Mouse (Mus musculus): ENCODE data around the gene Clptm1l. TPM values are rescaled to one million over a fixed set of nuclear protein-coding genes. Genes with fewer than 3 reads are reported as not detected.

Clptm1l gene
- total RNA-seq, 2 experiments from 2014 or later: 121 to 131 TPM

DNA sequence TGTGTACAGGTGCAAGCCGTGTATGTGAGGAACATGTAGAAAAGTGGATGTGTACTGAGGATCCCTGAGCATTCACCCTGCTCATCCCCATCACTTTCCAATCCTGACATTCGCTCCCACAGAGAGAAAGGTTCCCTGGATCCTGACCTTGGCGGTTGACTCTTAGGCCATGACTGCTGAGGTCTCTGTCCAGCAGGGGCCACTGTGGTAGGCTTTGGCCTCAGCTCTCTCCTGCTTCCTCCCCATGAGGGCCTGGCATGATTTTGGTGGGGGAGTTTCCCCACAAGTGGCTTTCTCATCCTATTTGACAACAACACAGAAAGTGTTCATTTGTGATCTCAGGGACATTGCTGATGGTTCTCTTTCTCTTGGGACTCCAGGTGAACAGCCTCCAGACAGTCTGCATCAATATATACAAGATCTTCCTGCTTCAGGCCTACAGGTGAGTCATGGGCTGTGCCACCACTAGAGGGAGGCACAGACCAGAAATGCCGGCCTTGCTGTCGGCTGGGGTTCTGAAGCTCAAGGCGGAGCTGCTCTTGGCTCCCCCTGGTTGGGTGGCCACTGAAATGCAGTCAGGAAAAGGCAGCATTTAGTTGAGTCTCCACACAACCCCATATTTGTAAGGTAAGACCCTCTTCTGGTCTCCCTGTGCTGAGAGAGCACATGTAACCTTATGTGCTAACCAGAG lies 42.7 kb downstream of the Clptm1l start:
- DNase-seq (ENCODE audit: low spot score in 2 of 2): peak; percentile 71 to 79
- intact Hi-C loops (cut with DNase I): loop anchor here (2.0 to 5.0 kb wide), 3 partner anchors 46 to 261 kb away; no protein-coding TSS in a partner anchor

DNA sequence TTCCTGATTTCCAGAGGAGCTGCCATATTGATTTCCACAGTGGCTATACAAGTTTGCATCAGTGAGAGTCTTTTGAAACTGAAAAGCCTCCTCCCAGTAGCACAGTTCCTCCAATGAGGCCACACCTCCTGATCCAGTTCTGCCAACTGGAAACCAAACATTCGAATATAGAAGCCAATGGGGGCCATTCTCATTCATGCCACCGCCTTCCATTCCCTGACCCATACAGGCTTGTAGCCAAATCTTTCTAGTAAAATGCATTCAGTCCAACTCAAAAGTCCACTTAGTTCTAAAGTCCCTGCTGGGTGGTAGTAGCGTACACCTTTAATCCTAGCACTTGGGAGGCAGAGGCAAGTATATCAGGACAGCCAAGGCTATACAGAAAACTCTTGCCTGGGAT lies 49.5 kb downstream of the Clptm1l start:
- no peak for DNase-seq (ENCODE audit: low spot score in 2 of 2)
- intact Hi-C loops (cut with DNase I): no loop called here

DNA sequence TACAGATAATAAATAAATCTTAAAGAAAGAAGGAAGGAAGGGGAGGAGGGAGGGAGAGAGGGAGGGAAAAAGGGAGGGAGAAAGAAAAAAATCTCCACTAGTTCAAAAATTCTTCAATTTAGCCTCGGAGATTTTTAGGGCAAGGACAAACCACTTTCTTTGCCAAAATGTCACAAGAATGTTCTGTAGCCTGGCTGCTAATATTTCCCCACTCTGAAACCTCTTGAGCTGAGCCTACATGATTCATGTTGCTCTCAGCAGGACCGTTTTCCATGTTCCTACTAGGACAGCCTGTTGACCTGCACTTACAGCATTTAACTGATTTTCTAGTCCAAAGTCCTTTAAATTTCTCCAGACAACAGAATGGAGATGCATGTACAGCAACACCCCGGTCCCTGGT lies 51.2 kb downstream of the Clptm1l start:
- DNase-seq (ENCODE audit: low spot score in 2 of 2): no peak
- intact Hi-C loops (cut with DNase I): no loop called here

DNA sequence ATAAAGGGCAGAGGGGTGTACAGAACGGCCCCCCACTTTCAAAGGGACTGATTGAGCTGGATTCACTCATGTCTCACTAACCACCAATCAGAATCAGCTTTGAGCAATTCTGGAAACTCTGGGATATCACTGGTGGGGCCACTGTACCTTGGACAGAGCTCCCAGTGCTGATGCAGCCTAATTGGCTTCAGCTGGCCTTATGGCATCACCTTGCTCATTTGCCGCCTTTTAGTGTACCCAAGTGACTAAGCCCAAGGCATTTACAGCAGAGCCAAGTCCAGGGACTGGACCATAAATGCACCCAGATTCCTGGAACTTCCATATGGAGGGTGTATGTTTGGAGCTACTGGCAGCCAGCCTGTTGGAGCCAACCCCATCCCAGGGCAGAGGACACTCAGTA lies 55.1 kb downstream of the Clptm1l start:
- intact Hi-C loops (cut with DNase I): no loop called here
- no peak for DNase-seq (ENCODE audit: low spot score in 2 of 2)

DNA sequence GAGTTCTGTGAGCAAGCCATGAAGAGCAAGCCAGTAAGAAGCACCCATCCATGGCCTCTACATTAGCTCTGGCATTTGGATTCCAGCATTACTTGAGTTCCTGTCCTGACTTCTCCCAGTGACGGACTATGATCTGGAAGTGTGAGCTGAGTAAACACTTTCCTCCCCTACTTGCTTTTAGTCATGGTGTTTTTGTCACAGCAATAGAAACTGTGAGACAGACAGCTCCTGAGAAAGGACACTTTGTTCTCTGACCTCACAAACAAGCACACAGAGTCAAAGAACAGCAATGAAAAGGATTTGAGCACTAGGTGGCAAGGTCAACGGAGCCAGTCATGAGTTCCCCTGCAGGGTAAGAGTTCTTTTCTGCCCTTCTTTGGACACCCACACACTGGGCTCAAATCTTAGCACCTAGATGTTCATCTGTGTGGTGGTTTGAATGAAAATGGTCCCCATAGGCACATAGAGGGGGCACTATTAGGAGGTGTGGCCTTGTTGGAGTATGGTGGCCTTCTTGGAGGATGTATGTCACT lies 56.4 kb downstream of the Clptm1l start:
- intact Hi-C loops (cut with DNase I): no loop called here
- DNase-seq (ENCODE audit: low spot score in 2 of 2): no peak

Other genes with a start within 250 kb of the Clptm1l start
- 10 to 100 TPM; 48.8 to 53.3 TPM for gene Lpcat1, start 136.8 kb upstream of the Clptm1l start, total RNA-seq (2021)
- under 1 TPM in 1 of 2 experiments, not detected in 1; 0.25 TPM for gene Slc6a3, start 67.3 kb upstream of the Clptm1l start, total RNA-seq (2021)
- 1 to 10 TPM; 2.3 to 2.9 TPM for gene Tert, start 22.9 kb downstream of the Clptm1l start, total RNA-seq (2021)
- not detected for gene Slc6a18, start 74.0 kb downstream of the Clptm1l start, total RNA-seq (2021)
- gene Slc6a19, start 100.9 kb downstream of the Clptm1l start, total RNA-seq (2021): under 1 TPM in 1 of 2 experiments, not detected in 1; 0.09 TPM
- 1 to 10 TPM; 4.9 to 5.4 TPM for gene Slc12a7, start 129.1 kb downstream of the Clptm1l start, total RNA-seq (2021)
- 1 to 10 TPM; 3.7 to 4.9 TPM for gene Nkd2, start 243.6 kb downstream of the Clptm1l start, total RNA-seq (2021)

Measured in left cerebral cortex, postnatal 14 days (tissue).